Mouse (Mus musculus): ENCODE data around the gene Sult2a3.
"Not testable (repeated sequence)": the region's sequence is repeated elsewhere in the genome, so short reads cannot be mapped to it uniquely, and the experiment has no call there.

Sult2a3 gene

DNA sequence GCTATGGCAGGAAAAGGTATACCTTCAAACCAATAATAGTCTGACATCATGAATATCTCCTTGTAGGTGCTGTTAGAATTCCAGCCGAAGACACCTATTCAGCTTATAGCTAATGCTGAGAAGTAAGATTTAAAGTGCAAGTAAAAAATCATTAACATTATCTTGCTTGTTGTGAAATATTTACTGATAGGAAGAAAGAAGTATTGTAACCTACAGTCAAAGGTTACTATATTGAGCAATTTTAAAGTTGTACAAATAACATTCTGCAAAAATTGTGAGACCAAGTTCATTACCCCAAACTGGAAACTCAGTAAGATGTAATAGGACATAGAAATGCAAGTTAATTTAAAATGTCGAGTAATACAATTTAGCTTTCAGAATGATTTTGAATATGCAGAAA lies at the start of gene Sult2a3:
Sult2a3 (minus strand) TSS at position 101 of the 400 bp plus-strand sequence.
- no peak for DNase-seq (ENCODE audit: low read depth, low spot score)

- no peak for DNase-seq (ENCODE audit: low read depth, low spot score)
Observed at GRCm38 (mm10) chr7:14120436-14120835, 2.4 kb downstream of the Sult2a3 start.

DNA sequence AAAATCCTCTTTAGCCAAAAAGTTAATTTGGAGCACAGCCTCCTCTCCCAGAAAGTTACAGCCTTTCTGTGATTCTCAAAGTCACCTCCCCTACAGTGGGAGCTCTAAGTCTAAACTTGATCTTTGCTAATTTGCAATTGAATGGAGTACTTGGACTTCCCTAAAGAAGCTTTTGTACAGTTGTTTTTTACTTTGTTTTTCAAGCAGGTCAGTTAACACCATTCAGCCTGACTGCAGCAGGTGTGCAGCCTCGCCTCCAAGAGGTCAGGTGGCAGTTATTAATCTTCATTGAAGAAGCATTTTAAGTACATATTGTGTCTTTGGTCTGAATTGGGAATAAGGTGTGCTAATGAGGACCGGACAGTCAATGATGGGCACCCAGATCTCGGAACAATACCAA lies 3.0 kb downstream of the Sult2a3 start:
- not testable (repeated sequence) for DNase-seq (ENCODE audit: low read depth, low spot score)

DNA sequence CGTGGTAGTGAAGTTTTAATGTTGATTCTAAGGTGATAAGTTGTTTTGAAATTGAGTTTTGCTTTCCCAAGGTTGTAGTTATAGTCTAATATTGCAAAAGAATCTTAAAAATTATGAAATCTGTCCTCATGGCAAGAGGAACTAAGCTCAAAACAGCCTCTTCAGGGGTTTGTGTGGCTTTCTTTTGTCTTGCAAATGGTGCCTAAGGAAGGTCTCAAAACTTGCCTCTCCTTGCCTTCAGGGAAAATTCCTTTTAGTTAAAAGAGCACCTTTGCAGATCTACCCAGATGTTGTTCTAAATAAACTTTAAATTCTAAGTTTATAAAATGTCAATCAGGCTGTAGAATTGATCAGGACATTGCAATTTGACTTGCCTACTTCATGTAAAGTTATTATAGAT lies 6.1 kb downstream of the Sult2a3 start:
- no peak for DNase-seq (ENCODE audit: low read depth, low spot score)

- not testable (repeated sequence) for DNase-seq (ENCODE audit: low read depth, low spot score)
Observed at GRCm38 (mm10) chr7:14114471-14114870, 8.4 kb downstream of the Sult2a3 start.

- DNase-seq (ENCODE audit: low read depth, low spot score), result not testable (repeated sequence)
Observed at GRCm38 (mm10) chr7:14047821-14048220, 75.0 kb downstream of the Sult2a3 start.

DNA sequence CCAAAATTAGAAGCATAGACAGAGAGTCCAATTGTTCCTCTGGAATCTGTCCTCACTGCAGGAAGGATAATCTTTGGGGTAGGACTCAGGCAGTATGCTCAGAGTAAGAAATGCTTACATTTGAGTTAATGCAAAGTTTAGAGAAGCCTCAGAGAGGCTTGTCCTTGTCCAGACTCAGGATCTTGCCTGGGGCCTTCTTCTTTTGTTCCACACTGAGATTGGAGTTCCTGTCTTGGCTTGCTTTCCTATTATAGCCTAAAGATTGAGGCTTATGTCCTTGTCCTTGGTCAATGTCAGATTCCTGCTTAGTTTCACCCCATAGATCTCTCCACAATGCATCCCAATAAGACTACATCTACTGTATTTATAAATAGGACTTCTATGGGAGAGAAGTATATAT lies 92.0 kb downstream of the Sult2a3 start:
- DNase-seq (ENCODE audit: low read depth, low spot score), result not testable (repeated sequence)
